Mouse (Mus musculus) lung, embryonic 14.5 days (tissue): Measurements from ENCODE around the gene Gm39115. TPM values are rescaled to one million over a fixed set of nuclear protein-coding genes. Genes with fewer than 3 reads are reported as not detected.
"Not testable (repeated sequence)": the region's sequence is repeated elsewhere in the genome, so short reads cannot be mapped to it uniquely, and the experiment has no call there.

Experiments
- ATAC-seq: fragments of 200-750 bp; cut with Nextera tagmentation; 2 replicates; pipeline ENCODE4 v1.8.0; 2017; ENCODE audit warnings: mild to moderate bottlenecking, moderate TSS enrichment, moderate library complexity; ENCODE audit not compliant: insufficient read depth
- DNase-seq: peaks from one replicate; pipeline ENCODE4 v3.0.0-alpha.2; 2015
- H3K27ac ChIP-seq: fragments of 300-500 bp; sonication (generic); 2 replicates; pipeline ENCODE4 v1.5.1; 2014; ENCODE audit warnings: low read depth, mild to moderate bottlenecking, moderate library complexity
- H3K27me3 ChIP-seq: fragments of 300-500 bp; sonication (generic); 2 replicates; pipeline ENCODE4 v1.6.1; 2014; ENCODE audit warnings: low read length, control low read depth; ENCODE audit not compliant: insufficient read depth
- H3K36me3 ChIP-seq: fragments of 300-500 bp; sonication (generic); 2 replicates; pipeline ENCODE4 v1.6.1; 2014; ENCODE audit warnings: control low read depth; ENCODE audit not compliant: insufficient read depth
- H3K4me1 ChIP-seq: fragments of 300-500 bp; sonication (generic); 2 replicates; pipeline ENCODE4 v1.6.1; 2014; ENCODE audit warnings: antibody characterized with exemption, control low read depth; ENCODE audit not compliant: insufficient read depth
- H3K4me2 ChIP-seq: fragments of 300-500 bp; sonication (generic); 2 replicates; pipeline ENCODE4 v1.6.1; 2014; ENCODE audit warnings: mild to moderate bottlenecking
- H3K4me3 ChIP-seq: fragments of 300-500 bp; sonication (generic); 2 replicates; pipeline ENCODE4 v1.5.1; 2014; ENCODE audit warnings: low read depth, low read length
- H3K9ac ChIP-seq: fragments of 300-500 bp; sonication (generic); 2 replicates; pipeline ENCODE4 v1.6.1; 2014
- H3K9me3 ChIP-seq: fragments of 300-500 bp; sonication (generic); 2 replicates; pipeline ENCODE4 v1.6.1; 2016; ENCODE audit warnings: low read depth, low read length, control low read depth
- CTCF ChIP-seq: IDR thresholded peaks from 2 replicates; pipeline ENCODE4 v1.5.1; 2016; ENCODE audit warnings: antibody characterized with exemption, low read depth
- WGBS: fragments of 180-500 bp; shearing (Covaris S2); extraction: QIAGEN DNeasy Blood & Tissue Kit; methylation state at CpG from one replicate; pipeline ENCODE4 v1.1.7; 2014; 5-methylcytosine and 5-hydroxymethylcytosine counted together
- polyA plus RNA-seq: library from polyadenylated mRNA; unstranded; fragments of >200 nt; fragmentation: Nextera tagmentation; extraction: Ambion mirVana; gene quantifications from 2 replicates; pipeline ENCODE4 v1.2.1, GENCODE M21; 2014

The Gm39115 gene
- not detected in 2 replicates for polyA plus RNA-seq

DNA sequence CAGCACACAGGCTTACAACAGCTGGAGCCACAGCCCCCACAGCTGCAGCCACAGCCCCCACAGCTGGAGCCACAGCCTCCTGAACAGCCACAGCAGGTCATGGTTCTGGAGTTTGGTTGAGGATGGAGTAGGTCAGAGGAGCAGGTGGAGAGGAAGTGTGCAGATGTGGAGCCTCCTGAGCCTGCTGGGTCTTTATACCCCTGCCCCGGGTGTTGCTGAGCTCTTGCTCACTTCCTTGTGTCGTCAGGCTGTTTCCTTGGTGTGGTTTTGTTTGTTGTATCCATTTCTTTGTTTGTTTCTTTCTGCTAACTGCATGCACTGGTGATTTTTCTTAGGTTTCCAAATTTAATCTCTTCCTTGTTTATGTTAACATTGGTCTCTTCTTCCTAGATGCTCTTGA is at the start of gene Gm39115:
Gm39115 (minus strand) TSS at position 101 of the 400 bp plus-strand sequence.
- H3K27me3 ChIP-seq, H3K9ac ChIP-seq, ATAC-seq, H3K4me1 ChIP-seq, DNase-seq, H3K36me3 ChIP-seq, H3K4me2 ChIP-seq, H3K4me3 ChIP-seq, H3K27ac ChIP-seq, H3K9me3 ChIP-seq: not testable (repeated sequence)
- 52% methylated on average over 2 of the region's 2 CpGs for WGBS

DNA sequence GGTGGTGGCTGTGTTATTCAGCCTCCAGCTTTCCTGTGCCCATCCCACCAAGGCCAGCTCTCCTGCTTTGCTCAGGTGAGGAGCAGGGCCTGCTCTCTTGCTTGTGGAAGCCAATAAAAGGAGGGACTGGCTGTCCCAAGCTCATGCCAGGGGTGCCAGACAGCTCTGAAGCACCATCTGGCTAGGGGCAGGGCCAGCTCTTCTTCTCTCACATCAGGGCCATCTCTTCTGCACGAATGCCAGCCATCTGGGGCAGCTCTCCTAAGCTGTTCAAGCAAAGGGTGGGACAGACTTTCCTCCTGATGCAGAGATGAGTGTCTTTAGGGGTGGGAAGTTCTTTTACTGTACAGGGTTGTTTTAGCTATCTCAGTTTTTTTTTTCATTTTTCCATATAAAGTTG is 45.2 kb upstream of the Gm39115 start:
- no peak for DNase-seq
- H3K9me3 ChIP-seq = no peaks in the 10 kb centered on the region
- ATAC-seq = no peak
- no peak for TF ChIP-seq CTCF
- no peaks in the 10 kb centered on the region for H3K27me3 ChIP-seq
- H3K36me3 ChIP-seq = no peaks in the 10 kb centered on the region
- no peaks in the 10 kb centered on the region for H3K4me1 ChIP-seq
- H3K9ac ChIP-seq = no peak overlapping the region
- no peak overlapping the region for H3K27ac ChIP-seq
- no peak overlapping the region for H3K4me2 ChIP-seq
- 29% methylated on average over 1 of the region's 1 CpGs for WGBS
- H3K4me3 ChIP-seq = no peak overlapping the region

DNA sequence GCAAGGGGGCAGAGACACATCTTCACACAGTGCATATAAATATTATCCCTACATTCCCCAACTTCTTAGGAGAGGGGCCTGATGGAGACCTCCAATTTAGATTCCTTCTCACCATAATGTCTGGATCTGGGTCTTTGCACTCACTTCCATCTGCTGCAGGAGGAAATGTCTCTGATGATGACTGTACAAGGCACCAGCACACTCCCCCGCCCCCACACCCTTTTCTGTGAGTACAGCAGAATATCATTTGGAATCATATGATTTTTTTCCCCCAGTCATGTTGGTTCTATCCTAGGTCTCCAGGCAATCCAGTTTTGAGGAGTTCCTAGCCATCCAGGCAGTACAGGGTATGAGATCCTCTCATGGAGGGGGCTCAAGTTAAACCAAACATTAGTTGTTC is 42.9 kb upstream of the Gm39115 start:
- TF ChIP-seq CTCF = no peak
- H3K4me3 ChIP-seq = no peak overlapping the region
- H3K9ac ChIP-seq = no peak overlapping the region
- DNase-seq (no peak), ATAC-seq (no peak)
- no peaks in the 10 kb centered on the region for H3K36me3 ChIP-seq
- H3K4me2 ChIP-seq = no peak overlapping the region
- H3K27me3 ChIP-seq = no peaks in the 10 kb centered on the region
- no peak overlapping the region for H3K27ac ChIP-seq
- no peaks in the 10 kb centered on the region for H3K4me1 ChIP-seq
- no peaks in the 10 kb centered on the region for H3K9me3 ChIP-seq
- WGBS = 72% methylated on average over 1 of the region's 1 CpGs

DNA sequence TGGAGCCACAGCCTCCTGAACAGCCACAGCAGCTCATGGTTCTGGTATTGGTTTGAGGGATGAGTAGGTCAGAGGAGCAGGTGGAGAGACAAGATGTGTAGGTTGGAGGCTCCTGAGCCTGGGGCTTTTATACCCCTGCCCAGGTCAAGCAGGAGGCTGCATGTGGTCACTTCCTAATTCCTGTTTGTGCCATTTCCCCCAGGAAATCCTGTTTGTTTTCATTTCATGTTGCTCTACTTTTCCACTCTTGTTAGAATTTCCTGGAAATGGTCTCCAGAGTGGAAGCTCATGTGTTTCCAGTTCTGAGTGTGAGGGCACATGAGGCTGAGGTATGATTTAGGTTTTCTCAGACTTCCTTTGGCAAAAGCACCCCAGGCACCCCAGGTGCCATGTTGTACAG is 40.1 kb upstream of the Gm39115 start, which contains the start of gene Krtap5-2:
Krtap5-2 (minus strand) TSS at position 101 of the 400 bp plus-strand sequence.
- H3K4me2 ChIP-seq, H3K36me3 ChIP-seq, DNase-seq, H3K27me3 ChIP-seq, H3K9ac ChIP-seq, H3K4me3 ChIP-seq, H3K27ac ChIP-seq, H3K4me1 ChIP-seq, ATAC-seq, H3K9me3 ChIP-seq: not testable (repeated sequence)

DNA sequence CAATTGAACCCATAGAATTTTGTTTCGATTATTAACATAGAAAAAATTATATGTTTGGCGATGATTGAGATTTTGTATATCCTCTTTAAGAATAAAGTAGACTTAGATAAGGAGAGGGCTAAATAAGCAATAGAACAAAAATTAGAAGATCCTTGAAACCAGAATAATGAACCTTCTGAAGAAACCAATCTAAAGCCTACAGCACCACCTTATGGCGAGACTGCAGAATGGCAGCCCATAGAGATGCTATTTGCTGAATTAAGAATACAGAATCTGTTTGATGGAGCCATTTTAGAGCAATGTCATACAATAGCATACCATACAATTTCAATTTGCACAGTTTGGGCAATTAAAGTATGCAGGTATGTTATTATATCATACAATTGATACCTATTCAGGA is 34.0 kb upstream of the Gm39115 start:
- Histone ChIP-seq H3K4me1 (no peaks in the 10 kb centered on the region), H3K9ac (no peak overlapping the region), H3K4me3 (no peak overlapping the region), H3K4me2 (no peak overlapping the region), H3K27me3 (no peaks in the 10 kb centered on the region), H3K9me3 (no peaks in the 10 kb centered on the region), H3K36me3 (no peaks in the 10 kb centered on the region), H3K27ac (no peak overlapping the region)
- ATAC-seq (no peak), DNase-seq (peak; percentile 77)
- peak; percentile 70 for TF ChIP-seq CTCF
- WGBS = 49% methylated on average over 3 of the region's 3 CpGs

DNA sequence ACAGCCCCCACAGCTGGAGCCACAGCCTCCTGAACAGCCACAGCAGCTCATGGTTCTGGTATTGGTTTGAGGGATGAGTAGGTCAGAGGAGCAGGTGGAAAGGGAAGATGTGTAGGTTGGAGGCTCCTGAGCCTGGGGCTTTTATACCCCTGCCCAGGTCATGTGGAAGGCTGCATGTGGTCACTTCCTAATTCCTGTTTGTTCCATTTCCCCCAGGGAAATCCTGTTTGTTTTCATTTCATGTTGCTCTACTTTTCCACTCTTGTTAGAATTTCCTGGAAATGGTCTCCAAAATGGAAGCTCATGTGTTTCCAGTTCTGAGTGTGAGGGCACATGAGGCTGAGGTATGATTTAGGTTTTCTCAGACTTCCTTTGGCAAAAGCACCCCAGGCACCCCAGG is 29.8 kb upstream of the Gm39115 start, which contains the start of gene Gm4553:
Gm4553 (minus strand) TSS at position 101 of the 400 bp plus-strand sequence.
- H3K9me3 ChIP-seq, H3K4me1 ChIP-seq, ATAC-seq: not testable (repeated sequence)

DNA sequence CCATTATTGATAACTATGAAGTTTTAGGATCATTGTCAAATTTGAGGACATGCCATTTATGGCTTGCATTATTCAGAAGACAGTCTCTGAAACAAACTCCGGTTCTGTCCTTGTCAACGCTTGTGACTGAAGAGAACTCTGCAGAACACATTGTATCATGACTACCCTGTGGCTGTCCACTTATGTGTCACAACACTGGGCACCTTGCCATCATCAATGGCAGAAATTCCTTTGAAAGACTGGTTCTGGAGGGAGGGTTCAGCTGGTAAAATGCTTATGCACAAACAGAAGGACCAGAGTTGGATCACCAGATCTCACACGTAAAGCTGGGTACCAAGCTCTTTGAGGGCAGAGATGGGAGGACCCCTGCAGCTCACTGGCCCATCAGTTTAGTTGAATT is 23.5 kb upstream of the Gm39115 start:
- no peaks in the 10 kb centered on the region for H3K27me3 ChIP-seq
- WGBS = 87% methylated on average over 3 of the region's 3 CpGs
- no peaks in the 10 kb centered on the region for H3K36me3 ChIP-seq
- H3K4me1 ChIP-seq = no peaks in the 10 kb centered on the region
- ATAC-seq (no peak), DNase-seq (no peak)
- no peak for TF ChIP-seq CTCF
- no peak overlapping the region for H3K9ac ChIP-seq
- H3K27ac ChIP-seq = no peak overlapping the region
- no peak overlapping the region for H3K4me3 ChIP-seq
- H3K9me3 ChIP-seq = no peaks in the 10 kb centered on the region
- no peak overlapping the region for H3K4me2 ChIP-seq

More for the DNA sequence above, 29.8 kb upstream of the Gm39115 start, which contains the start of gene Gm4553:
- not testable (repeated sequence) for DNase-seq, H3K27ac ChIP-seq, H3K9ac ChIP-seq, H3K4me3 ChIP-seq, H3K4me2 ChIP-seq, H3K36me3 ChIP-seq, H3K27me3 ChIP-seq

DNA sequence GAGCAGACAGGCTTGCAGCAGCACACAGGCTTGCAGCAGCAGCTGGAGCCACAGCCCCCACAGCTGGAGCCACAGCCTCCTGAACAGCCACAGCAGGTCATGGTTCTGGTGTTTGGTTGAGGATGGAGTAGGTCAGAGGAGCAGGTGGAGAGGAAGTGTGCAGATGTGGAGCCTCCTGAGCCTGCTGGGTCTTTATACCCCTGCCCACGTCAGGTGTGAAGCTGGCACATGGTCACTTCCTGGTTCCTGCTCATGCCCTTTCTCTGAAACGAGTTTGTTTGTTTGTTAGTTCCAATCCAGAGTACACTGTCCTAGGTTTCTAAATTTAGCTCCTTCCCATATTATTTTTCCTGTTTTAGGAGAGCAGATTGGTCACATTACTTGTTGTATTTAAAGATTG is 21.2 kb upstream of the Gm39115 start, which contains the start of gene Gm29735:
Gm29735 (minus strand) TSS at position 101 of the 400 bp plus-strand sequence.
- H3K9me3 ChIP-seq, H3K4me1 ChIP-seq, H3K4me3 ChIP-seq, H3K9ac ChIP-seq, H3K27ac ChIP-seq, DNase-seq, H3K36me3 ChIP-seq, H3K4me2 ChIP-seq, H3K27me3 ChIP-seq, ATAC-seq: not testable (repeated sequence)
- 34% methylated on average over 2 of the region's 2 CpGs for WGBS
